13 mouse cellular contexts compared by ENCODE assay signal in the genomic region with DNA sequence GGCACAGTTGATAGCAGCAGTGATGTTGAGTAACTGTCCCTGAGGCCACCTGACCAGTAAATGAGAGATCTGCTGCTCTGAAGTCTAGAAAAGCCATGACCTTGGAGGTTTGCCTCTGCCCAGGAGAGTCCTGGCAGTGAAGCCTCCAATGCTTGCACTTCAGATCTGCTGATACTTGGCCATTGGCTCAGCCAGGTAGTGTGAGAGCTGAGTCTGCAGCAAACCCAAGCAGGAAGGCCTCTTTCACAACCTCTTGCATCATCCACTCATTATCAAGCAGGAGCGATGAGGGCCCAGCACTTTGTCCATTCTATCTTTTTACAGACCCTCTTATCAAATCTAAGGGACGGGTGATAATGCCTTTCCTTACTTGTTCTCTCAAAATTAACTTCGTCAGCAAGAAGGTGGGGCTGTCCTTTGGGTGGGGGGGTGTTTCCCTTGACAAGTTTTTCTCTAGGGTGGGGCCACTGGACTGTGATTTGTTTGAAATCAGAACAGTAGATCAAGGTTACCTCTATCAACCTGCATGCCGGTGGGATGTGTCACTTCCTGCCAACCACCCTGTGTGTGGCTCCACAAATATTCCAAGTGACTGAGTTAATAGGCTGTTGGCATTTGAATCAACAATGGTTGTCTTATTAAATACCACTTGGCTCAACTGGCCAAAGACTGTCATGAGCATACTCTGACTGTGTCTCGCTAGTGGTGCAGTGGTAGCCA. TPM values are rescaled to one million over a fixed set of nuclear protein-coding genes. Genes with fewer than 3 reads are reported as not detected.
DNase-seq lines count a peak whose midpoint lies in the region; ATAC-seq and TF ChIP-seq lines count a peak whose summit lies in the region.
"Had no signal": no experiment of that assay in that cellular context is flagged by ENCODE, and none has a peak within 500 bp of the region (broad histone marks: within the 10 kb centered on the region; RNA-seq: fewer than 3 reads in every experiment).

No protein-coding gene starts in this region.

- no peaks in the 10 kb centered on the region for H3K27me3 ChIP-seq in C2C12 (ENCODE audit: control insufficient read depth, insufficient read depth, insufficient read length)
- no peaks in the 10 kb centered on the region for H3K27me3 ChIP-seq in liver, embryonic 11.5 days (replicated peaks; ENCODE audit: control insufficient read depth, insufficient read depth, low read length)
- no peaks in the 10 kb centered on the region for H3K27me3 ChIP-seq in hindbrain, postnatal 0 days (ENCODE audit: insufficient read depth, low read length)

- H3ac ChIP-seq in C2C12 (ENCODE audit: control insufficient read depth, insufficient read length, low read depth): no peak overlapping the region

- WGBS in liver, embryonic 11.5 days: 53% methylated on average over 5 of the region's 5 CpGs
- WGBS in hindbrain, postnatal 0 days: 83% methylated on average over 5 of the region's 5 CpGs

- ATAC-seq in liver, embryonic 11.5 days (replicated peaks; ENCODE audit: low FRiP score): no peak
- no peak for ATAC-seq in hindbrain, postnatal 0 days
- ATAC-seq in frontal cortex, adult (ENCODE audit: low TSS enrichment): no peak

- no peak overlapping the region for H3K4me3 ChIP-seq in C2C12 (ENCODE audit: insufficient read depth, poor library complexity, severe bottlenecking)
- no peak overlapping the region for H3K4me3 ChIP-seq in liver, embryonic 11.5 days (ENCODE audit: low read depth, low read length)
- H3K4me3 ChIP-seq in hindbrain, postnatal 0 days (ENCODE audit: low read length): no peak overlapping the region

- peaks cover 48% of the 10 kb centered on the region for H3K4me1 ChIP-seq in liver, embryonic 11.5 days (replicated peaks; ENCODE audit: control insufficient read depth, insufficient read depth, low read length)
- 0 out of 2 replicates have a peak, but pooled peaks cover 6% of the 10 kb centered on the region for H3K4me1 ChIP-seq in hindbrain, postnatal 0 days (ENCODE audit: insufficient read depth, low read length)

- H3K9ac ChIP-seq in liver, embryonic 11.5 days (ENCODE audit: low read depth, low read length): no peak overlapping the region
- no peak overlapping the region for H3K9ac ChIP-seq in hindbrain, postnatal 0 days (replicated peaks; ENCODE audit: low read length)

- peaks cover 88% of the 10 kb centered on the region for H3K79me2 ChIP-seq in C2C12 (ENCODE audit: control insufficient read depth, insufficient read depth)

- peaks cover 45% of the 10 kb centered on the region for H3K79me3 ChIP-seq in C2C12 (ENCODE audit: low read depth)

- DNase-seq in R1 (ENCODE audit: low read depth, low spot score): peak; percentile 13
- no peak for DNase-seq in liver, embryonic 11.5 days (ENCODE audit: low spot score)
- DNase-seq in lung, postnatal 25 days (ENCODE audit: low spot score): peak; percentile 79
- no peak for DNase-seq in hindbrain, postnatal 0 days (ENCODE audit: low spot score)
- DNase-seq in thymus, postnatal 25 days: no peak
- DNase-seq in spleen, postnatal 14 days (ENCODE audit: low spot score in 2 of 2): no peak
- DNase-seq: gastrocnemius, postnatal 10 days; heart, postnatal 14 days; kidney, adult 8-10 months; retina, postnatal 1 day had no signal

- peaks cover 13% of the 10 kb centered on the region for H3K36me3 ChIP-seq in C2C12 (ENCODE audit: control insufficient read depth, insufficient read depth)
- H3K36me3 ChIP-seq in liver, embryonic 11.5 days (ENCODE audit: control insufficient read depth, insufficient read depth, low read length): no peaks in the 10 kb centered on the region
- H3K36me3 ChIP-seq in hindbrain, postnatal 0 days (ENCODE audit: insufficient read depth, low read length): no peaks in the 10 kb centered on the region

- H3K27ac ChIP-seq in liver, embryonic 11.5 days (ENCODE audit: low read depth, low read length): peak overlapping the region; percentile 44
- no peak overlapping the region for H3K27ac ChIP-seq in hindbrain, postnatal 0 days
- H3K27ac ChIP-seq: macrophage had no signal

- H3K4me2 ChIP-seq in liver, embryonic 11.5 days: 0 out of 2 replicates have a peak overlapping the region, but pooled peaks have one; percentile 5
- H3K4me2 ChIP-seq in hindbrain, postnatal 0 days (ENCODE audit: low read depth, low read length): no peak overlapping the region

- TF ChIP-seq CTCF in C2C12 (IDR thresholded peaks at IDR 0.05; ENCODE audit: control insufficient read depth, insufficient read depth, insufficient read length): no peak
- no peak for TF ChIP-seq CTCF in hindbrain, postnatal 0 days (IDR thresholded peaks at IDR 0.05; ENCODE audit: low read depth)

- no peaks in the 10 kb centered on the region for H3K9me3 ChIP-seq in liver, embryonic 11.5 days (ENCODE audit: control insufficient read depth, low read length)
- H3K9me3 ChIP-seq in hindbrain, postnatal 0 days (ENCODE audit: low read length): no peaks in the 10 kb centered on the region

TF ChIP-seq in C2C12, 6 proteins besides CTCF, POLR2A, EP300 and RAD21:
- TF ChIP-seq MYOD1 (IDR thresholded peaks at IDR 0.05; ENCODE audit: control insufficient read depth, insufficient read length, low read depth): no peak
- TF ChIP-seq CEBPB (IDR thresholded peaks at IDR 0.05; ENCODE audit: low read depth): peak; percentile 80
- TF ChIP-seq MYOG (IDR thresholded peaks at IDR 0.05; ENCODE audit: control insufficient read depth, extremely low read depth, insufficient read length): no peak
- no peak for TF ChIP-seq USF1 (IDR thresholded peaks at IDR 0.05; ENCODE audit: low read depth)

RNA-seq across cellular contexts. Expression of a gene that starts 6.1 kb away (rescaled TPM):
- polyA plus RNA-seq in C2C12 (2012; fragmentation: generic; extraction: Trizol): 30.2 TPM
- 125 and 130 TPM in 2 replicates for polyA plus RNA-seq in liver, embryonic 11.5 days (2014; fragmentation: Nextera tagmentation; extraction: Ambion mirVana)
- 12.3 and 13.2 TPM in 2 replicates for total RNA-seq in hindbrain, postnatal 0 days (2014; rRNA removed)
- polyA plus RNA-seq in hindbrain, postnatal 0 days (2015; fragmentation: Nextera tagmentation; extraction: Ambion mirVana): 15.6 and 19.1 TPM in 2 replicates

RNA-seq across cellular contexts. Expression of a gene that starts 16.8 kb away (rescaled TPM):
- polyA plus RNA-seq in C2C12 (2012; fragmentation: generic; extraction: Trizol): 0.02 TPM
- 0.04 TPM in 1 of 2 replicates, not detected in the other for polyA plus RNA-seq in liver, embryonic 11.5 days (2014; fragmentation: Nextera tagmentation; extraction: Ambion mirVana)
- not detected in 2 replicates for total RNA-seq in hindbrain, postnatal 0 days (2014; rRNA removed)
- polyA plus RNA-seq in hindbrain, postnatal 0 days (2015; fragmentation: Nextera tagmentation; extraction: Ambion mirVana): 0.09 and 0.10 TPM in 2 replicates
- polyA plus RNA-seq: macrophage had no signal

RNA-seq across cellular contexts. Expression of a gene that starts 58.0 kb away (rescaled TPM):
- polyA plus RNA-seq in C2C12 (2012; fragmentation: generic; extraction: Trizol): 32.6 TPM
- polyA plus RNA-seq in liver, embryonic 11.5 days (2014; fragmentation: Nextera tagmentation; extraction: Ambion mirVana): 120 and 124 TPM in 2 replicates
- 31.6 and 38.3 TPM in 2 replicates for total RNA-seq in hindbrain, postnatal 0 days (2014; rRNA removed)
- 56.8 and 58.5 TPM in 2 replicates for polyA plus RNA-seq in hindbrain, postnatal 0 days (2015; fragmentation: Nextera tagmentation; extraction: Ambion mirVana)

RNA-seq across cellular contexts. Expression of a gene that starts 58.3 kb away (rescaled TPM):
- 10.4 TPM for polyA plus RNA-seq in C2C12 (2012; fragmentation: generic; extraction: Trizol)
- 26.4 and 30.1 TPM in 2 replicates for polyA plus RNA-seq in liver, embryonic 11.5 days (2014; fragmentation: Nextera tagmentation; extraction: Ambion mirVana)
- 37.6 and 43.1 TPM in 2 replicates for total RNA-seq in hindbrain, postnatal 0 days (2014; rRNA removed)
- polyA plus RNA-seq in hindbrain, postnatal 0 days (2015; fragmentation: Nextera tagmentation; extraction: Ambion mirVana): 25.7 and 28.2 TPM in 2 replicates

Comparison
In these comparisons a context has a peak if more than half of its experiments do, and no peak if none do; other contexts are left out.
1. DNase-seq: peak in R1 (single experiment) and lung, postnatal 25 days (single experiment); none in liver, embryonic 11.5 days (single experiment), hindbrain, postnatal 0 days (single experiment), thymus, postnatal 25 days (single experiment) and spleen, postnatal 14 days (0 of 2).